Mouse (Mus musculus) stomach, postnatal 0 days (tissue): ENCODE results near the gene Meis2.

Experiments
- CTCF ChIP-seq: IDR thresholded peaks from 2 replicates; pipeline ENCODE4 v1.5.1; 2016; ENCODE audit warnings: antibody characterized with exemption, low read depth, mild to moderate bottlenecking, moderate library complexity
- EP300 ChIP-seq: optimal IDR thresholded peaks from 2 replicates; pipeline ENCODE3; 2016; ENCODE audit warnings: antibody characterized with exemption

DNA sequence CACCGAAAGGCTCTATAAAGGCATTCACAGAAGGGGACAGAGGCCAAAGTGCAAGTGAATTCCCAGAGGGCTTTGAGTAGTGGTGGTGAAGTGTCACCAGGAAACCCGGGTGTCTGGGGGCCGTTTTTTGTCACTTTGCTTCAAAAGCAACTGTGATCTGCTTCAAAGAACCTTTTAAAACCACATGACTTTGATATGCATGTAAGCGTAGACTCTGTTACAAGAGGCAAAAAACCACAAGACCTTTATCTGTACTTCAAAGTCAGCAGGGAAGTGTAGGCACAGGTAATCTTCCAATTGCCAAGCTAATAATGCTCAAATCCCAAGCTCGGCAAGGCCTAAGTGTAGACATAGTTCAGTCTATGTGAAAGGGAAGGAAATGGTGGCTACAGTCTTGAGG, 87.0 kb downstream of the Meis2 start:
- TF ChIP-seq CTCF (no peak), EP300 (no peak)
